Mouse (Mus musculus) bone marrow macrophage, adult 2 months (primary cell): Measurements from ENCODE around the gene Rassf7.

Source experiments
- CTCF ChIP-seq: IDR thresholded peaks from 2 replicates; pipeline ENCODE4 v1.5.1; 2012; ENCODE audit warnings: low read depth, mild to moderate bottlenecking, low read length, moderate library complexity
- POLR2A ChIP-seq: IDR thresholded peaks from 2 replicates; pipeline ENCODE4 v1.6.1; 2012; ENCODE audit warnings: mild to moderate bottlenecking, low read depth, low read length, borderline replicate concordance

GRCm38 (mm10) chr7:141221249-141222125 lies 5.8 kb downstream of the Rassf7 start:
- TF ChIP-seq CTCF (no peak), POLR2A (no peak)
